Mouse (Mus musculus): ENCODE results near the gene Tcirg1. TPM values are rescaled to one million over a fixed set of nuclear protein-coding genes. Genes with fewer than 3 reads are reported as not detected.

Tcirg1 gene
- total and polyA plus RNA-seq, 3 experiments = 7.4 to 50.5 (median 12.4) TPM

DNA sequence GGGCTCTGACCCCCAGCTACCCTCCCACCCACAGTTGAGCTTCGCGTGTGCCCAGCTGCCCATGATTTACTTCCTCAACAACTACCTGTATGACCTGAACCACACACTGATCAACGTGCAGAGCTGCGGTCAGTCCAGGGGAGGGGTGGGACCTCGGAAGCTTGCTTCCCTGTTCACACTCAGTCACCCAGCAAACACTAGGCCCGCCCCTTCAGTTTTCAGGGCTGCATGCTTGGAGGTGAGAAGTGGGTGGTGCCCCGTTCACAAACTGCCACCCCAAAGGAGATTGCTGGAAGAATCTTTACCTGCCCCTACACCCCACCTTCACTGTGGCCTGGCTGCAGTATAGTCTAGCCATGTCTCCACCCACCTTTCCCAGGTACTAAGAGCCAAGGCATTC, 35.4 kb upstream of the Tcirg1 start:
- no peaks in the 10 kb centered on the region for H3K36me3 ChIP-seq (ENCODE audit: control insufficient read depth, insufficient read depth, low read length)
- no peaks in the 10 kb centered on the region for H3K79me2 ChIP-seq (replicated peaks; ENCODE audit: control insufficient read depth, insufficient read depth, low read length)
- H3K9ac ChIP-seq (ENCODE audit: low read depth, low read length) = no peak overlapping the region
- no peak overlapping the region for H3K4me3 ChIP-seq
- H3K27ac ChIP-seq = no peak overlapping the region
- WGBS = 87% methylated on average over 7 of the region's 7 CpGs
- H3K27me3 ChIP-seq (ENCODE audit: control insufficient read depth, insufficient read depth, low read length) = no peaks in the 10 kb centered on the region
- DNase-seq = no peak
- intact Hi-C loops (cut with DNase I) = no loop called here
- TF ChIP-seq EP300 (IDR thresholded peaks at IDR 0.05; ENCODE audit: insufficient read depth, low read depth, low read length) (no peak), POLR2A (IDR thresholded peaks at IDR 0.05; ENCODE audit: insufficient read depth, low read depth, low read length) (no peak), CTCF (IDR thresholded peaks at IDR 0.05) (no peak)
- no peaks in the 10 kb centered on the region; the same call in 1 of the 2 replicates for H3K4me1 ChIP-seq (ENCODE audit: control insufficient read depth, insufficient read depth, low read length)

DNA sequence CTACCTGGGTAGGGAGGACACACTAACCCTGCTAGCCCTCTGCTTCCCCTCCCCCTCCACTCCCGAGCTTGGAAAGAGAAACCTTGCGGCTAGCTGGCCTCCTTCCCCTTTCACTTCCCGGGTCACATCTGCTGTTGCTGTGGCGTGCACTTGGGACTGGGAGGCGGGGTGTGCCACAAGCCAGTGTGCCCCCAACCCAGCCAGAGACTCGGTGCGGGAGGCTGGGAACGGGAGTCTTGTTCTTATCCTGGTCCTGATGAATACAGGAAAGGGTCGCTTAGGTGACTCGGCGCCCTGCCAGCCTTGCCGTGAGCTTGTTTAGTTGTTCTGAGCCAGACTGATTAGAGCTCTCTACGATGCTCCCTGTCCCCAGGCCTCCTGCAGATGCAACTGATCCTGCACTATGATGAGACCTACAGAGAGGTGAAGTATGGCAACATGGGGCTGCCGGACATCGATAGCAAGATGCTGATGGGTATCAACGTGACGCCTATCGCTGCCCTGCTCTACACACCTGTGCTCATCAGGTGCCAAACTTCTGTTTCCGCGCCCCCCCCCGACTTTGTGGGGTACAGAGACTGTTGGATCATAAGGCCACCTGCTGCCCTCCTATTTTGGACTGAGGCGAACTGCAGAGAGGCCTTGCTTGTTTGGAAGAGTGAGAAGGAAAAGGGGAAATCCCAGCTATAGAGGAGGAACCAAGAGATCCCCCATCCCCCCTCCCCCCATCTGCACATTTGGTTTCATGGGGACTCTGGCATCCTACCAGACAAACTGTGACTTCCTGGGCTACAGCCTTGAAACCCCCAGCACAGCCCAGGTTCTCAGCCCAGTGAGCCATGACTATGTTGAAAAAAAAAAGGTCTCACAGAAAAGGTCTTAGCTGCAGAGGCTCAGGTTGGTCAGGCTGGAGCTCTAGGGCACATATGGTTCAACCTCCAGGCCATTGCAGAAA, 29.2 kb upstream of the Tcirg1 start:
- H3K36me3 ChIP-seq (ENCODE audit: control insufficient read depth, insufficient read depth, low read length) = no peaks in the 10 kb centered on the region
- 11% methylated on average over 22 of the region's 22 CpGs for WGBS
- H3K27me3 ChIP-seq (ENCODE audit: control insufficient read depth, insufficient read depth, low read length) = no peaks in the 10 kb centered on the region
- H3K9ac ChIP-seq (ENCODE audit: low read depth, low read length) = peak overlapping the region; percentile 69
- H3K4me1 ChIP-seq (ENCODE audit: control insufficient read depth, insufficient read depth, low read length) = peaks cover 6% of the 10 kb centered on the region
- peak overlapping the region; percentile 70 for H3K4me3 ChIP-seq
- DNase-seq = peak; percentile 77 to 85
- H3K79me2 ChIP-seq (replicated peaks; ENCODE audit: control insufficient read depth, insufficient read depth, low read length) = no peaks in the 10 kb centered on the region
- H3K27ac ChIP-seq = peak overlapping the region; percentile 76
- TF ChIP-seq POLR2A (IDR thresholded peaks at IDR 0.05; ENCODE audit: insufficient read depth, low read depth, low read length) (peak; percentile 55), EP300 (IDR thresholded peaks at IDR 0.05; ENCODE audit: insufficient read depth, low read depth, low read length) (peak; percentile 76; the same call in 1 of the 2 replicates), CTCF (IDR thresholded peaks at IDR 0.05) (no peak)
- intact Hi-C loops (cut with DNase I) = no loop called here

DNA sequence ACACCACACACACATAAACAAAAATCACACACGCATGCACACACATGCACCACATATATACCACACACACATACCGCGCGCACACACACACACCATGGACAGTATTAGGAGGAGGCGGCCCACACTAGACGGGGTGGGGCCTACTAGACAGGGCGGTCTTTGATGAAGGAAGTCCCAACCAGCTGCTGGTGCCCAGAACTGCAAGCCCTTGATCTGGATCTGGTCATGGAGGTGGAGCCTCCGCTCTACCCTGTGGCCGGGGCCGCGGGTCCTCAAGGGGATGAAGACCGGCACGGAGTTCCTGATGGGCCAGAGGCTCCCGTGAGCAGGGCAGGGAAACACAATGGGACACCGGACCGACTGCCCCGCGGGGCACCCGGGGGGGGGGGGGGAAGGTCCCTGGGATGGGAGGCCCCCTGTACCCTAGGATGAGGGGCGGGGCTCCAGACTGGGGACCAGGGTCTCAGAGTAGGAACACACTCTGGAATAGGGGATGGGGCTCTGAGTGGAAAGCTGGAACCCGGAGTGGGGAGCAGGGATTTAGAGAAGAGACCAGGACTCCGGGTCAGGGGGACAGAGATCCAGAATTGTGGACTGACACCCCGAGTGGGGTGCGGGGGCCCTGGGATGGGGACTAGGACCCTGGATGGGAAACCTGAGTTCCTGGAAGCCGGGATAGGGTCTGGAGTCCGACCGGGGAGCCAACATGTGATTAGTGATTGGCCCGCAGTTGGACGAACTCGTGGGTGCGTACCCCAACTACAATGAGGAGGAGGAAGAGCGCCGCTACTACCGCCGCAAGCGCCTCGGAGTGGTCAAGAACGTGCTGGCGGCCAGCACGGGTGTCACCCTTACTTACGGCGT, 28.3 kb upstream of the Tcirg1 start, which contains the start of gene Unc93b1:
Unc93b1 (plus strand) TSS at position 155 of the 864 bp plus-strand sequence.
- Histone ChIP-seq H3K4me1 (ENCODE audit: control insufficient read depth, insufficient read depth, low read length) (peaks cover 7% of the 10 kb centered on the region), H3K4me3 (peak within 1 kb of the TSS; percentile 70), H3K27me3 (ENCODE audit: control insufficient read depth, insufficient read depth, low read length) (no peaks in the 10 kb centered on the region), H3K79me2 (replicated peaks; ENCODE audit: control insufficient read depth, insufficient read depth, low read length) (no peaks in the 10 kb centered on the region), H3K27ac (peak within 1 kb of the TSS; percentile 76), H3K36me3 (ENCODE audit: control insufficient read depth, insufficient read depth, low read length) (no peaks in the 10 kb centered on the region), H3K9ac (ENCODE audit: low read depth, low read length) (peak within 1 kb of the TSS; percentile 69)
- TF ChIP-seq CTCF (IDR thresholded peaks at IDR 0.05) = no peak
- peak; percentile 51; the same call in 1 of the 2 replicates for TF ChIP-seq EP300 (IDR thresholded peaks at IDR 0.05; ENCODE audit: insufficient read depth, low read depth, low read length)
- peak; percentile 76 for TF ChIP-seq POLR2A (IDR thresholded peaks at IDR 0.05; ENCODE audit: insufficient read depth, low read depth, low read length)
- peak; percentile 80 to 85 for DNase-seq
- WGBS = 9% methylated on average over 42 of the region's 42 CpGs
- intact Hi-C loops (cut with DNase I) = no loop called here

GRCm38 (mm10) chr19:3931716-3932115, 24.8 kb upstream of the Tcirg1 start:
- H3K27ac ChIP-seq = no peak overlapping the region
- H3K4me1 ChIP-seq (ENCODE audit: control insufficient read depth, insufficient read depth, low read length) = peaks cover 20% of the 10 kb centered on the region
- intact Hi-C loops (cut with DNase I) = loop anchor here (5.0 kb wide), 1 partner anchor 79 kb away; the partner anchor contains the start of gene Chka
- H3K9ac ChIP-seq (ENCODE audit: low read depth, low read length) = no peak overlapping the region
- no peak for TF ChIP-seq POLR2A (IDR thresholded peaks at IDR 0.05; ENCODE audit: insufficient read depth, low read depth, low read length)
- TF ChIP-seq EP300 (IDR thresholded peaks at IDR 0.05; ENCODE audit: insufficient read depth, low read depth, low read length) = 0 out of 2 replicates have a peak, but pooled peaks have one; percentile 19
- TF ChIP-seq CTCF (IDR thresholded peaks at IDR 0.05) = no peak
- peak in 1 of 2 experiments; percentile 60 for DNase-seq
- no peaks in the 10 kb centered on the region for H3K27me3 ChIP-seq (ENCODE audit: control insufficient read depth, insufficient read depth, low read length)
- H3K4me3 ChIP-seq = no peak overlapping the region
- 90% methylated on average over 9 of the region's 9 CpGs for WGBS
- no peaks in the 10 kb centered on the region for H3K79me2 ChIP-seq (replicated peaks; ENCODE audit: control insufficient read depth, insufficient read depth, low read length)
- no peaks in the 10 kb centered on the region for H3K36me3 ChIP-seq (ENCODE audit: control insufficient read depth, insufficient read depth, low read length)

DNA sequence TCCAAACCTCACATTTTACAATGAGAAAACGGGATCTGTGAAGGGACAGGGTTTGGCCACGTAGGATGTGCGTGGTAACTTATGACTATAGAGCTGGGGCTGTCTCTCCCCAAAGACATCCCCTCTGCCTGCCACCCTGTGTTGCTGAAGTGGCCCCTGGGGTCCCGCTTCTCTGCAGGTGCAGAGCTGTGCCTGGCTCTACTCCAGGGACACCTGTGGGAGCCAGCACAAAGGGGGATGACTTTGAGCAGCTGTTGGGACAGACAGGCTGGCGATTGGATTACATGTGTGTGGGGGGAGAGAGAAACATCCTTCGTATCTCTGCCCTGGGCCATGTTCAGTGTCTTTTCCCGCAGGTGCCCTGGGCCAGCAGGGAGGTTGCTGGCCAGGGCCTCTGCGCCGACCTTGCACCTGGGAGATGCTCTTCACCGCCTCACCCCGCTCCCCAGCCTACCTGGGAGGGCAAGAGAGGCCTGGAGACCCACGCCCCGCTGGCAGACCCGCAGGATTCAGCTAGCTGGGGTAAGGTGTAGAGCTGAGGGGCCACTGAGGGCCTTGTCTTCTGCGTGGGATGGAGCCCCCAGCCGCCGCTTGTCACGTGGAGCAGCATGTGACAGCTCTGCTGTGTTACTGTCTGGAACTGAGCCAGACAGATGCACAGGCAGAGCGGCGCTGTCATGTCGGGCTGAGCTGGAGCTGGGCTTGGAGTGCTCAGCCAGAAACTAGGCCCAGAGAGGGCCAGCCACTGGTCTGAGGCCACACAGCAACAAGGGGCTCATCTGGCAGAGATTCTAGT, 23.5 kb upstream of the Tcirg1 start:
- H3K4me1 ChIP-seq (ENCODE audit: control insufficient read depth, insufficient read depth, low read length) = peaks cover 20% of the 10 kb centered on the region
- no peaks in the 10 kb centered on the region for H3K27me3 ChIP-seq (ENCODE audit: control insufficient read depth, insufficient read depth, low read length)
- DNase-seq = peak; percentile 26 to 39
- no peak overlapping the region for H3K4me3 ChIP-seq
- peak overlapping the region; percentile 84 for H3K27ac ChIP-seq
- intact Hi-C loops (cut with DNase I) = loop anchor here (5.0 kb wide), 1 partner anchor 78 kb away; the partner anchor contains the start of gene Chka
- TF ChIP-seq CTCF (IDR thresholded peaks at IDR 0.05) = no peak
- TF ChIP-seq POLR2A (IDR thresholded peaks at IDR 0.05; ENCODE audit: insufficient read depth, low read depth, low read length) = no peak
- H3K79me2 ChIP-seq (replicated peaks; ENCODE audit: control insufficient read depth, insufficient read depth, low read length) = no peaks in the 10 kb centered on the region
- no peaks in the 10 kb centered on the region for H3K36me3 ChIP-seq (ENCODE audit: control insufficient read depth, insufficient read depth, low read length)
- peak overlapping the region; percentile 22; the same call in 1 of the 2 replicates for H3K9ac ChIP-seq (ENCODE audit: low read depth, low read length)
- 51% methylated on average over 21 of the region's 21 CpGs for WGBS
